Mouse (Mus musculus): Measurements from ENCODE around the gene Lingo2.
"Not testable (repeated sequence)": the region's sequence is repeated elsewhere in the genome, so short reads cannot be mapped to it uniquely, and the experiment has no call there.

The Lingo2 gene

GRCm38 (mm10) chr4:35823322-35823870, 1128.2 kb downstream of the Lingo2 start:
- DNase-seq (ENCODE audit: low spot score), result no peak

- DNase-seq (ENCODE audit: low spot score), result no peak
These were observed 1130.8 kb downstream of the Lingo2 start for GRCm38 (mm10) chr4:35820701-35821100.

GRCm38 (mm10) chr4:35814698-35815097, 1136.8 kb downstream of the Lingo2 start:
- DNase-seq (ENCODE audit: low spot score), result no peak

GRCm38 (mm10) chr4:35807497-35808210, 1143.9 kb downstream of the Lingo2 start:
- DNase-seq (ENCODE audit: low spot score), result no peak

GRCm38 (mm10) chr4:35806881-35807464, 1144.6 kb downstream of the Lingo2 start:
- DNase-seq (ENCODE audit: low spot score), result no peak

GRCm38 (mm10) chr4:35784255-35784921, 1167.2 kb downstream of the Lingo2 start:
- no peak for DNase-seq (ENCODE audit: low spot score)

- no peak for DNase-seq (ENCODE audit: low spot score)
These were observed 1180.7 kb downstream of the Lingo2 start for GRCm38 (mm10) chr4:35770810-35771209.

GRCm38 (mm10) chr4:35766905-35767304, 1184.6 kb downstream of the Lingo2 start:
- no peak for DNase-seq (ENCODE audit: low spot score)

- DNase-seq (ENCODE audit: low spot score), result no peak
These were observed 1190.4 kb downstream of the Lingo2 start for GRCm38 (mm10) chr4:35761181-35761580.

- no peak for DNase-seq (ENCODE audit: low spot score)
These were observed 1199.3 kb downstream of the Lingo2 start for GRCm38 (mm10) chr4:35752121-35752860.

- no peak for DNase-seq (ENCODE audit: low spot score)
These were observed 1204.9 kb downstream of the Lingo2 start for GRCm38 (mm10) chr4:35746693-35747092.

- no peak for DNase-seq (ENCODE audit: low spot score)
These were observed 1226.8 kb downstream of the Lingo2 start for GRCm38 (mm10) chr4:35724774-35725173.

- DNase-seq (ENCODE audit: low spot score), result no peak
These were observed 1247.4 kb downstream of the Lingo2 start for GRCm38 (mm10) chr4:35704126-35704525.

- no peak for DNase-seq (ENCODE audit: low spot score)
These were observed 1248.9 kb downstream of the Lingo2 start for GRCm38 (mm10) chr4:35702661-35703060.

- no peak for DNase-seq (ENCODE audit: low spot score)
These were observed 1256.4 kb downstream of the Lingo2 start for GRCm38 (mm10) chr4:35695137-35695522.

GRCm38 (mm10) chr4:35694360-35695136, 1257.0 kb downstream of the Lingo2 start:
- no peak for DNase-seq (ENCODE audit: low spot score)

- DNase-seq (ENCODE audit: low spot score), result no peak
These were observed 1261.0 kb downstream of the Lingo2 start for GRCm38 (mm10) chr4:35690521-35690920.

- not testable (repeated sequence) for DNase-seq (ENCODE audit: low spot score)
These were observed 1262.9 kb downstream of the Lingo2 start for GRCm38 (mm10) chr4:35688498-35689240.
